Mouse (Mus musculus): ENCODE data around the gene Banp. TPM values are rescaled to one million over a fixed set of nuclear protein-coding genes. Genes with fewer than 3 reads are reported as not detected.

The Banp gene
- polyA plus RNA-seq, 1 experiment from 2014 or later = 64.6 TPM

DNA sequence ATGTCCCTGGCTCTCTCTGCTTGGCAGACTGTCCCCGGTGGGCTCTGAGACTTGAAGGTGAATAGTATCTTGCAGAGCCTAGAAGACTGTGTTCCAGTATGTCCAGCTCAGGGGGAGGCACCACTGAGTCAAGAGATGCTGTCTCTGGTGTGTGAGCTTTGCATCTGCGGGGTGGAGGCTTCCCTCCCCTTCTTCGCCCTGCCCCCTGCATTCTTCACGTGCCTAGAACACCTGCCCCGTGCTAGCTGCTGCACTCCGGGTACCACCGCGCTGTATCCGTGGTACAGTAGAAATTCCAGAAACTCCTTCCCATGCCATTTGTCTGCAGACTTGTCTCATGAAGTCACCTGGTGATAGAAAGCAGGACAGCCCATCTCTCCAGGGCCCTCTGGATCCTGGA, 124.4 kb downstream of the Banp start:
- Histone ChIP-seq H3K4me3 (no peak overlapping the region), H3K9me3 (replicated peaks) (no peaks in the 10 kb centered on the region), H3K27ac (replicated peaks) (no peak overlapping the region), H3K27me3 (ENCODE audit: low read depth, poor library complexity, severe bottlenecking) (peaks cover 57% of the 10 kb centered on the region), H3K4me1 (peaks cover 21% of the 10 kb centered on the region), H3K36me3 (no peaks in the 10 kb centered on the region)
- DNase-seq (ENCODE audit: low spot score) = no peak
- 81% methylated on average over 9 of the region's 9 CpGs for WGBS

DNA sequence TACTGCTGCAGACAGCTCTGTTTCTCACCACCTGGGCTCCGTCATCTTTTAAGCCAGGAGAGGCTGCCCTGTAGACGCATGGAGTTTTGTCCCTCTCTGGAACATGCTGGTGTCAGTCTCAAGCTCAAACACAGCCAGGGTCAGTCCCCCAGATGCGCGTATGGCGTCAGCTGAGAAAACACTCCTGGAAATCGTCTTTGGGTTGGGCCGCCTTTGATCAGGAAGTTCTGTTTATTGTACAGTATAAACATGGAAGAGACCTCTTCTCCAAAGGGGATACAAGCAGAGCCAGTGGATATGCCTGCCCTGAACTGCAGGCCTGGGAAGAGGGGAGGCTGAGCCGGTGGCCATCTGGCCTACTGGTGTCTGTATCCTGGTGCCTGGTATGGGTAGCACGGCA, 124.9 kb downstream of the Banp start:
- H3K36me3 ChIP-seq = no peaks in the 10 kb centered on the region
- H3K27me3 ChIP-seq (ENCODE audit: low read depth, poor library complexity, severe bottlenecking) = peaks cover 61% of the 10 kb centered on the region
- no peak overlapping the region for H3K4me3 ChIP-seq
- 79% methylated on average over 9 of the region's 9 CpGs for WGBS
- no peak overlapping the region for H3K27ac ChIP-seq (replicated peaks)
- no peaks in the 10 kb centered on the region for H3K9me3 ChIP-seq (replicated peaks)
- DNase-seq (ENCODE audit: low spot score) = no peak
- peaks cover 25% of the 10 kb centered on the region for H3K4me1 ChIP-seq

DNA sequence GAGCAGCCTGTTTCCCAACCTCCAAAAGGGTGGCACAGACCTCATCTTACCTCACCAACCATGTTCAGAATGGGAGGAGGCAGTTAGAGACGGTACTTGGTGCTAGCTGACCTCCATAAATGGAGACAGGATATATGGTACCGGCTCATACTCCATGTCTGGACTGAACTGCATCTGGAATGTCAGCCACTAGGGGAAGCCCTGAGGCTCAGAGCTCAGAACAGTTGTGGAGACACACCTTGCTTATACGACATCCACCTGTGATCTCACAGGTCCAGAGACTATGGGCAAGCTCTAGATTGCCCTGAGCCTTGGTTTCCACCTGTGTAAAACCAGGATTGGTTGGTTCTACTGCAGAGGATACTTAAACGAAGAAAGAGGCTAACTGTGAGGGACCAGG, 125.4 kb downstream of the Banp start:
- Histone ChIP-seq H3K9me3 (replicated peaks) (no peaks in the 10 kb centered on the region), H3K36me3 (no peaks in the 10 kb centered on the region), H3K4me3 (no peak overlapping the region), H3K27ac (replicated peaks) (no peak overlapping the region), H3K27me3 (ENCODE audit: low read depth, poor library complexity, severe bottlenecking) (peaks cover 67% of the 10 kb centered on the region), H3K4me1 (peaks cover 31% of the 10 kb centered on the region)
- WGBS = 84% methylated on average over 4 of the region's 4 CpGs
- DNase-seq (ENCODE audit: low spot score) = no peak

DNA sequence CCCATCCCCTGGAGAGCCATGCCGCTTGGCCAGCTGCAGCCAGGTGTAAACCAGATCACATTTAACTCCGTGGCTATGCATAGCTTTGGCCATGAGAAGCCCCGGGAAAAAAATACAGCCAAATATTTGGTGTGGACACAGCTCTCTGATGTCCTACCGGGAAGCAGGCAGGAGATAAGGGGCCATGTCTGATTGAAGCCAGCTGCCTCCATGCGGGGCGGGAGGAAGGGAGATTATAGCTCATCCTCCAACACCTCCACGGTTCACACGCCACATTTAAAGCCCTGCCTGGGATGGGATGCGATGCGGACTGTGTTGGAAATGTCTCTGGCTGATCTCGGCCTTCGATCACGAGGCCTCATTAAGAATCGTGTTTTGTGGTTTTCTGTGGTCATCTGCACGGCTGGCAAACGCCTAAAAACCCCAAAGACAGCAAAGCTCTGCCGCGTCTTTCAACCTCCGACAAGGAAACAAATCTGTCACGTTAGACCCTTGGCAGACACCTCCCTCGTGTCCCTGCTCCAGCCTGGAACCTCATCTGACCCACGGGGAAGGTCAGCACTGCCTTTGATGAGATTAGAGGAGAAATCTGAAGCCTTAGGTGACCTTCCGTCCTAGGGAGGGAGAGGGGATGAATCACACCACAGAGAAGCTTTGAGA, 126.8 kb downstream of the Banp start:
- DNase-seq (ENCODE audit: low spot score) = no peak
- Histone ChIP-seq H3K9me3 (replicated peaks) (no peaks in the 10 kb centered on the region), H3K36me3 (no peaks in the 10 kb centered on the region), H3K27me3 (ENCODE audit: low read depth, poor library complexity, severe bottlenecking) (peaks cover 69% of the 10 kb centered on the region), H3K4me1 (peaks cover 39% of the 10 kb centered on the region), H3K27ac (replicated peaks) (no peak overlapping the region; the same call in 1 of the 2 replicates), H3K4me3 (no peak overlapping the region)
- 48% methylated on average over 23 of the region's 23 CpGs for WGBS

DNA sequence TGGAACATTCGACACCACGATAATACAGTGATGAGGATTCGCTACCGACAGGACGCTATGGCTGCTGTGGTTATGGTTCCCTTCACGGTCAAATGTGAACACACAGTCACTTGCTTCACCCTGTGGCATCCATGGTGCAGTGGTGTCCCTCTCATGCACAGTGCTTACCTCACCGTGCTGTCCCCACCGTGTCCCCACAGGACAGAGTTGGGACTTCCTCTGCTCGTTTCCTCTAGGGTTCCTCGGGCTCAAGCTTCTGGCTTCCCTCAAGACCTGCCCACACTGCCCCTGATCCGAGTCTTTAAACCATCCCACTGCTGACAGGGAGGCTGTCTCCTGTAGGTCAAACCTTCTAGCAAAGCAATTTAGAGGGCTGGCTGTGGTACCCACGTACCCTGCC, 128.8 kb downstream of the Banp start:
- no peak for DNase-seq (ENCODE audit: low spot score)
- Histone ChIP-seq H3K9me3 (replicated peaks) (no peaks in the 10 kb centered on the region), H3K4me3 (no peak overlapping the region), H3K4me1 (peaks cover 42% of the 10 kb centered on the region), H3K27me3 (ENCODE audit: low read depth, poor library complexity, severe bottlenecking) (peaks cover 81% of the 10 kb centered on the region), H3K36me3 (no peaks in the 10 kb centered on the region), H3K27ac (replicated peaks) (0 out of 2 replicates have a peak overlapping the region, but pooled peaks have one; percentile 29)
- WGBS = 89% methylated on average over 12 of the region's 12 CpGs

Small RNAs within 50 kb of the gene (microRNA-seq; reads per million reads assigned to microRNA genes)
- 2.1 reads per million for gene Mir7237

Other genes with a start within 250 kb of the Banp start
- gene Jph3, start 220.1 kb upstream of the Banp start, polyA plus RNA-seq (2016; fragmentation: Nextera tagmentation; extraction: Ambion mirVana) = 11.9 and 18.7 TPM in 2 replicates
- gene Klhdc4, start 120.2 kb upstream of the Banp start, polyA plus RNA-seq (2016; fragmentation: Nextera tagmentation; extraction: Ambion mirVana) = 62.1 and 64.1 TPM in 2 replicates
- 29.3 and 32.7 TPM in 2 replicates for gene Slc7a5, start 42.1 kb upstream of the Banp start, polyA plus RNA-seq (2016; fragmentation: Nextera tagmentation; extraction: Ambion mirVana)
- 0.27 and 0.30 TPM in 2 replicates for gene Car5a, start 4.8 kb upstream of the Banp start, polyA plus RNA-seq (2016; fragmentation: Nextera tagmentation; extraction: Ambion mirVana)

Data from midbrain, embryonic 10.5 days (tissue).